Mouse (Mus musculus) intestine, postnatal 0 days (tissue): ENCODE results near the gene Stc2. TPM values are rescaled to one million over a fixed set of nuclear protein-coding genes. Genes with fewer than 3 reads are reported as not detected.

ENCODE experiments used
- ATAC-seq: fragments of 200-750 bp; cut with Nextera tagmentation; 2 replicates; pipeline ENCODE4 v1.8.0; 2017; ENCODE audit warnings: mild to moderate bottlenecking, moderate TSS enrichment, moderate library complexity
- H3K27ac ChIP-seq: fragments of 300-500 bp; sonication (generic); 2 replicates; pipeline ENCODE4 v1.5.1; 2014; ENCODE audit warnings: mild to moderate bottlenecking, low read depth, low read length, moderate library complexity
- H3K27me3 ChIP-seq: fragments of 300-500 bp; sonication (generic); replicated peaks from 2 replicates; pipeline ENCODE4 v1.6.1; 2014; ENCODE audit warnings: low read length, mixed read lengths; ENCODE audit not compliant: control insufficient read depth, insufficient read depth
- H3K36me3 ChIP-seq: fragments of 300-500 bp; sonication (generic); 2 replicates; pipeline ENCODE4 v1.6.1; 2014; ENCODE audit warnings: mild to moderate bottlenecking, moderate library complexity; ENCODE audit not compliant: control insufficient read depth, insufficient read depth
- H3K4me1 ChIP-seq: fragments of 300-500 bp; sonication (generic); replicated peaks from 2 replicates; pipeline ENCODE4 v1.6.1; 2014; ENCODE audit warnings: antibody characterized with exemption, low read length, mixed read lengths; ENCODE audit not compliant: control insufficient read depth, insufficient read depth
- H3K4me2 ChIP-seq: fragments of 300-500 bp; sonication (generic); replicated peaks from 2 replicates; pipeline ENCODE4 v1.6.1; 2014; ENCODE audit warnings: low read depth, mild to moderate bottlenecking, moderate library complexity
- H3K4me3 ChIP-seq: fragments of 300-500 bp; sonication (generic); 2 replicates; pipeline ENCODE4 v1.5.1; 2014; ENCODE audit warnings: low read depth, low read length
- H3K9ac ChIP-seq: fragments of 300-500 bp; sonication (generic); 2 replicates; pipeline ENCODE4 v1.6.1; 2014; ENCODE audit warnings: mild to moderate bottlenecking, low read depth, low read length
- H3K9me3 ChIP-seq: fragments of 300-500 bp; sonication (generic); 2 replicates; pipeline ENCODE4 v1.6.1; 2016; ENCODE audit warnings: mixed run types; ENCODE audit not compliant: control insufficient read depth
- CTCF ChIP-seq: sonication (generic); IDR thresholded peaks from 2 replicates; pipeline ENCODE4 v1.5.1; 2016; ENCODE audit warnings: low read depth, mild to moderate bottlenecking, control low read depth, antibody characterized with exemption, moderate library complexity
- WGBS: fragments of 180-500 bp; shearing (Covaris S2); extraction: QIAGEN DNeasy Blood & Tissue Kit; methylation state at CpG from one replicate; pipeline ENCODE4 v1.1.7; 2014; 5-methylcytosine and 5-hydroxymethylcytosine counted together
- polyA plus RNA-seq: library from polyadenylated mRNA; unstranded; fragments of >200 nt; fragmentation: Nextera tagmentation; extraction: Ambion mirVana; gene quantifications from 2 replicates; pipeline ENCODE4 v1.2.1, GENCODE M21; 2015

Stc2 gene
- polyA plus RNA-seq, 1 experiment from 2014 or later = 8.8 TPM

DNA sequence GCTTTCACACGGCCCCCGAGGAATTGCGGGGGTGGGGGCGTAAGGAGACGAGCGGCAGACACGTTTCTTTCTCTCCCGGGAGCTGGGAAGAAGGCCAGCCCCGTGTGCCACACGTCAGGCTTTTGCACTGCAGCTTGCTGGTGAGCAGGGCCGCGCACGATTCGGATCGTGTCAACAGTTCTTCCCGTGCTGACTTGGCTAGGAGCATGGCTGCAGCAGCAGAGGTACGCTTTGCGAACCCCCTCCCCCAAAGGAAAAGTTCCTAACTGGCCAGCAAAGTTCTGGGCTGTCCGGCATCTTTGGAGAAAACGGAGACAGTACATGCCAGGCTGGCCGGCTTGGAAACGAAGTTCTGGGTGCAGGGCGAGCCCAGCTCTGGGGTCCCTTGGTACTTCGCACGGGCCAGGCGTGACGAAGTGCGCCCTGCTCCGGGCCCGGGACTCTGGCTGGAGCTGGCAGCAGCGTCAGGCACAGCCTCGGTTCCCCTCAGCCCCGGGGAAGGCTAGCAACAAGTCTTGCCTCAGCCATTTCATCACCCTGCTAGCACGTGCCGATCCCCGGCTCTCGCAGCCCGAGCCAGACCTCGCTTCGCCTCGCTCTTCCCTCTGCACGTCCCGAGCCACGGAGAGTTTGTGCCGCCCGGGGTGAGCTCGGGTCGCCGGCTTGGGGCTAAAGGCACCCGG, 768 bp downstream of the Stc2 start:
- H3K27me3 ChIP-seq = peaks cover 8% of the 10 kb centered on the region; the same call in 1 of the 2 replicates
- H3K4me2 ChIP-seq = peak overlapping the region; percentile 94
- peak; percentile 50 for ATAC-seq
- H3K4me3 ChIP-seq = peak overlapping the region; percentile 56
- TF ChIP-seq CTCF = no peak
- H3K9me3 ChIP-seq = no peaks in the 10 kb centered on the region
- 0 out of 2 replicates have a peak, but pooled peaks cover 3% of the 10 kb centered on the region for H3K36me3 ChIP-seq
- peaks cover 3% of the 10 kb centered on the region; the same call in 1 of the 2 replicates for H3K4me1 ChIP-seq
- H3K27ac ChIP-seq = 0 out of 2 replicates have a peak overlapping the region, but pooled peaks have one; percentile 21
- WGBS = under 1% methylated on average over 50 of the region's 50 CpGs
- peak overlapping the region; percentile 48 for H3K9ac ChIP-seq

DNA sequence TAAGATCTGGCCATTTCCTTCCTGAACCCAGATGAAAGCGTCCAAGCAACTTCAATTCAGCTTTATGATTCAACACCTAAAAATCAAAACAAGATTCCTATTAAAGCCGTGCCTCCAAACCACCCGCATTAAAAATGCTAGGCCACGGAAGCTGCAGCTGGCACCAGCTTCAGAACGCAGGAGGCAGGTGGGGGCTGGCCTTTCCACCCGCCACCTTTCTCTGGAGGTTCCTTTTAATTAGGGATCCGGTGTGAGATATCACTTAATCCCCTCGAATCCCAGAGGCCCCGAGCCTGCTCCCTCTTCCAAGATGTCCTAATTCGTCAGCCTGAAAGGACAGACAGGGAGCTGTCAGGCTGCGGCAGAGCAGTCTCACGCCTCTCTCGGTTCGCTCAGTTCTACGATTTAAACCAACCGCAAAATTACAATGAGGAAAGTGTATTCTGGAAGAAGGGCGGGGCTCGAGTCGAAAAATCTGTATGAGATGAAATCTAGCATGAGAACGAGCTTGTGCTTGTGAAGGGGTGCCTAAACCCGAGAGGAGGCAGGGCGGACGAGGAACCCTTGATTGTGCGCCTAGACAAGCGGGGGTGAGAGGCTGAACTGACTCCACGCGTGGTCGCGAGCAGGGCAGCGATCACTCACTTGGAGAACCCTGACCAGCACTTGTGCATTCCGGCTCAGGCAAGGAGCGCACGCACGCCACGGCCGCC, 1.5 kb downstream of the Stc2 start:
- Histone ChIP-seq H3K27ac (no peak overlapping the region), H3K4me1 (peaks cover 3% of the 10 kb centered on the region; the same call in 1 of the 2 replicates), H3K27me3 (peaks cover 8% of the 10 kb centered on the region; the same call in 1 of the 2 replicates), H3K9me3 (no peaks in the 10 kb centered on the region), H3K4me3 (peak overlapping the region; percentile 56), H3K4me2 (peak overlapping the region; percentile 94), H3K36me3 (0 out of 2 replicates have a peak, but pooled peaks cover 3% of the 10 kb centered on the region), H3K9ac (peak overlapping the region; percentile 48)
- no peak for TF ChIP-seq CTCF
- ATAC-seq = no peak
- WGBS = 8% methylated on average over 36 of the region's 36 CpGs

DNA sequence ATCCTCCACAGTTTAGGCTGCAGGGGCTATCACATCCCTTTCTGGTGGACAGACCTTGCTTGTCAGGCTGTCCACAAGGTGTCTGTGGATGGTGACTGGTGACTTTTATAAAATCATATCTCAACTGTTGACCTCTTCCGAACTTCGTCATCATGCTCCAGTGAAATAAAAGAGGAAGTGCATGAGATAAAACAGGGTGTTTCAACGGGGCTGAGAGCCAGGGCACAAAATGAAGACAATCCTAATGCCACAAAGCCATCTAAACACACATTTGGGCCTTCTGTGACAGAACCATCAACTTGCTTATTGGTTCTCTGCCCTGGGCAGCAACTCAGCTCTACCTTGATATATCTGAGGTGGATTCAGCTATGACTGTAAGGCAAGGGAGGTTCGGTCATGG, 3.0 kb downstream of the Stc2 start:
- Histone ChIP-seq H3K27me3 (peaks cover 8% of the 10 kb centered on the region; the same call in 1 of the 2 replicates), H3K4me1 (peaks cover 3% of the 10 kb centered on the region; the same call in 1 of the 2 replicates), H3K9me3 (no peaks in the 10 kb centered on the region), H3K36me3 (0 out of 2 replicates have a peak, but pooled peaks cover 3% of the 10 kb centered on the region), H3K9ac (no peak overlapping the region), H3K4me2 (no peak overlapping the region), H3K4me3 (no peak overlapping the region), H3K27ac (no peak overlapping the region)
- 85% methylated on average over 4 of the region's 4 CpGs for WGBS
- no peak for TF ChIP-seq CTCF
- no peak for ATAC-seq

DNA sequence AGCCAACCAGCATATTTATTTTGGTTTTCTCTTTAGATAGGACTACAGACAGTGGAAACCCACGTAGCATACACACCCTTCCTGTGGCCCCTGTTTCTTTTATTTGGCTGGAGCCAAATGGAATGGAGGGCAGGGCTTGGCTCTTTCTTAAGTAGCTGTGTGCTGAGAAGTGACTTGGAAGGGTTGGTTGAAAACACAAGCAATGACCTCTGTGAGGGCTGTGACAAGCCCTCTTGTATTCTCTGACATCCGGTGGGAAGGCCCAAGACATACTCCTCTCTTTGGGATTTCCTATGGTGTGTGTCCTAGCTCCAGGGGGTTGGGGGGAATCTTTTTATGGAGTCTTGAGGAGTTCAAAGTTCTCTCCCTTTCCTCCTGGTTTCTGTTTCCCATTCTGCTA, 3.5 kb downstream of the Stc2 start:
- H3K4me1 ChIP-seq = peaks cover 3% of the 10 kb centered on the region; the same call in 1 of the 2 replicates
- 91% methylated on average over 2 of the region's 2 CpGs for WGBS
- no peak overlapping the region for H3K4me2 ChIP-seq
- no peak for TF ChIP-seq CTCF
- peaks cover 6% of the 10 kb centered on the region; the same call in 1 of the 2 replicates for H3K27me3 ChIP-seq
- no peak overlapping the region for H3K9ac ChIP-seq
- no peak overlapping the region for H3K4me3 ChIP-seq
- no peak for ATAC-seq
- no peak overlapping the region for H3K27ac ChIP-seq
- H3K9me3 ChIP-seq = no peaks in the 10 kb centered on the region
- 0 out of 2 replicates have a peak, but pooled peaks cover 3% of the 10 kb centered on the region for H3K36me3 ChIP-seq

DNA sequence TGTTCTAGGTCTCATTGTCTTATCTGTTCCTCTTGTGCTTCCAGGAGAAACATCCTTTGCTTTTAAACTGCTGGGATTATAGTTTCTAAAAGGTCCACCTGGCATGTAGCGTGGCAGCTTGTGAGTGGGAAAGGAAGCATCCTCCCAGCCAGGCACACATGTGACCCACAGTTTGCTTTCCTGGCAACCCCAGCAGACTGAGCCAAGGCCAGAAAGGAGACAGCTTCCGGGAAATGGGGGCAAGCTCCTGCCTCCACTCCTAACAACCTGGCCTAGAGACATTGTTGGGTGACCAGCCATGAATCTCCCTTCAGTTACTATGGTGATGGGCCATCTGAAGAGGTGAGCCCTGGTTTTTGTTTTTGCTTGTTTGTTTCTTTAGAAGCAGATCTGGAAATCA, 3.9 kb downstream of the Stc2 start:
- H3K4me2 ChIP-seq = no peak overlapping the region
- 82% methylated on average over 2 of the region's 2 CpGs for WGBS
- H3K27ac ChIP-seq = no peak overlapping the region
- no peak for ATAC-seq
- H3K4me3 ChIP-seq = no peak overlapping the region
- peaks cover 3% of the 10 kb centered on the region; the same call in 1 of the 2 replicates for H3K4me1 ChIP-seq
- H3K9me3 ChIP-seq = no peaks in the 10 kb centered on the region
- TF ChIP-seq CTCF = no peak
- 0 out of 2 replicates have a peak, but pooled peaks cover 2% of the 10 kb centered on the region for H3K27me3 ChIP-seq
- 0 out of 2 replicates have a peak, but pooled peaks cover 3% of the 10 kb centered on the region for H3K36me3 ChIP-seq
- H3K9ac ChIP-seq = no peak overlapping the region

DNA sequence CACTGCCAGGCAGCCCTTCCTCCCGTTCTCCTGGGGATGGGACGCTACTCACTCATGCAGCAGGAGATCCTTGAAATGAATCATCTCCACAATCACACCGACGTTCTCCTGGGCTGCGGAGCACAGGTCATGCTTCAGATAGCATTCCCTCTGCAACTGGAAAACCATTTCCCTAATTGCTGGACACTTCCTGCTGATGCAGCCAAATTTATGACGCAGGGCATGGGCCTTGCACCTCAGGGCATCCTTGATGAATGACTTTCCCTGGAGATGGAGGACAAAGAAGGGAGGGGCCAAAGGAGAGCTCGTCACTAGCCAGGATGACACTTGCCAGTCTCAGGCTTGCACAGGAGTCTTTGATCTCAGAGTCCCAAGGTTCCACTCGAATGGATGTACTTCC, 4.6 kb downstream of the Stc2 start:
- Histone ChIP-seq H3K4me2 (no peak overlapping the region), H3K36me3 (0 out of 2 replicates have a peak, but pooled peaks cover 3% of the 10 kb centered on the region), H3K9ac (no peak overlapping the region), H3K27me3 (no peaks in the 10 kb centered on the region), H3K9me3 (no peaks in the 10 kb centered on the region), H3K27ac (no peak overlapping the region), H3K4me1 (no peaks in the 10 kb centered on the region; the same call in 1 of the 2 replicates), H3K4me3 (no peak overlapping the region)
- TF ChIP-seq CTCF = no peak
- WGBS = 65% methylated on average over 8 of the region's 8 CpGs
- ATAC-seq = no peak
